Mouse (Mus musculus) testis, postnatal 14 days (tissue): Measurements from ENCODE around the gene Trabd.

ENCODE experiments used
- DNase-seq: peaks from one replicate; pipeline ENCODE4 v3.0.0; 2021; ENCODE audit warnings: low spot score

Trabd gene

DNA sequence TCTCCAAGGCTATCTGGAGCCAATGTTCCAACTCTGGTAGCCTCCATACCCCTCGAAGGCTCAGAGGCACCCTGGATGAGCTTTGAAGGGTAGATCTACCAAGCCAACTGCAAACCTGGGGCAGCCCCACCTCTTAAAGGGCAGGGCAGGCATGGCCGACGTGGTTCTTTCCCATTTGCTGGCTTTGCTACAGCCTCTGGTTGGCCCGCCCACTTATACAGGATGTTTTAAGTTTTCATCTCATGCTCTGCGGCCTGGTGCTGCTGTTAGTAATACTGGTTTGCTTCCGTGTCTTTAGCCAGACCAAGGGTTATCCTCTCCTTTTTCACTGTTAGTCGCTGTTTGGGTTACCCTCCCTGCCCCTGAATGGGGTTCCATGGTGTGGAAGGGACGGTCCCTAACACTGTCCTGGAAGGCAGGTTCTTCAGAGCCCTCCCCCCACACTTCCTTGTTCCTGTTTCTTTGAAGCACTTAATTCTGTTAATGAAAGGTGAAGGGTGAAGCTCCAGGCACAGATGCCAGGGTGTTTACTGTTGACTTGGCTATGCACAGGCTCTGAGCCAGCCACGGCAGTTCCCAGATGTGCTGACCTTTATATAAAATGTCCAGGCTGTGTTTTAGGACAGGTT is 3.4 kb downstream of the Trabd start:
- DNase-seq = no peak

DNA sequence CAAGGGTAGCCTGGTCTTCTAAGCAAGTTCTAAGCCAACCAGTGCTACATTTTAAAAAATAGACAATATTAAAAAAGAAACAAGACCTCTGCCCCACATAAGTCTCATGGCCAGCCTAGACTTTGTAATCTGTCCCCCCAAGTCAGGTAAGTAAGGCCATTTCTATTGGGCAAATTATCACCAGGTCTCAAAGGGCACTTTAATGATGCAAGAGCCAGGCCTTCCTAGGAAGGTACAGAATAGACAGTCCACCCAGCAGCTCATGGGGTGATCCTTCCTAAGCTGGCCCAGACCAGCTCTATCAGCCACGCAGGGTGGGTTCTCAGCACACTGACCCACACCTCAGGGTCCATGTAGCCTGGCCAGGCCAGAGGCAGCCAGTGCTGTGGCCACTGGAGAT is 9.0 kb downstream of the Trabd start:
- no peak for DNase-seq

DNA sequence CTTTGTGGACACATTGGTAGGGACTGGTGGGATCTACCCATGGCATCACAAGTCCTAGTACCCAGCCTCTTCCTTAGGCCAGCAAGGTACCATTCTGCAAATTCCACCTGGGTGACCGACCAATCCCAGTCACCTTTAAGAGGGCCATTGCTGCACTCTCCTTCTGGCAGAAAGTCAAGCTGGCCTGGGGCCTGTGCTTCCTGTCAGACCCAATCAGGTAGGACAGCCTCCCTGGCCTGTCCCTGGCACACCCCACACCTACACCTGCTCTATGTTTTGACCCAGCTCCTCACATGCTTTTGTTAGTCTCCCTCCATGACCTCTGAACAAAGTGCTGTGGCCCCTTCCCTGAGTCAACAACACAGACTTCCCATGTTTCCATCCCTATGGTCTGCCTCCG is 9.9 kb downstream of the Trabd start:
- DNase-seq = no peak

DNA sequence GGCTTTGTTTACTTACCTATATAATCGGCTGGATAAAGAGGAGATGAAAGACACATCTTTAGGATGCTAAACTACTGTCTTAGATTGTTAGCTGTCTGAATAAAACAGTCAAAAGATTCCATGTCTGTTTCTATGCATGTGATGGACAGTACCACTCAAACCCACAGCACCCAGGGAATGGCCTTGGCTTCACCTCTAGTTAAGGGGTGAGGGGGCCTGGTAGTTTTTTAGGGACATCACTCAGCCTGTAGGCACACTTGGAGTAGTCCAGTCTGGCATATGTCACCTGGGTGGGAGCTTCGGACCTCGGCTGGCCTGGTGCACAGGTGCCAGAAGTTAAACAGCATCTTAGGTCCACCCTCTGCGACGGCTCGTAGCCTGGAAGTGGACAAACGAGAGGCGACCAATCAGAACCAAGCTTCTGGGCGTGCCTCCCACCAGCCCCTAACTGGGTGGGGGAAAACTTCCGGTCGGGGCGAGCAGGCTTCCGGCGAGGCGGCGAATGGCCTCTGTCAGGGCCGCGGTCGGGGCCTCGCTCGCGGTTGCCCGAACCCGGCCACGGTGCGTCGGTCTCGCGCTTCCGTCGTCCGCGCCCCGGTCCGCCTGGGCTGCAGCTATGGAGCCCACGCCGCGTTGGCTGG is 13.8 kb downstream of the Trabd start, which contains the start of gene Selenoo:
Gene Selenoo, plus strand, starts transcription at position 478 of the 641 bp plus-strand sequence.
- DNase-seq = peak; percentile 89

DNA sequence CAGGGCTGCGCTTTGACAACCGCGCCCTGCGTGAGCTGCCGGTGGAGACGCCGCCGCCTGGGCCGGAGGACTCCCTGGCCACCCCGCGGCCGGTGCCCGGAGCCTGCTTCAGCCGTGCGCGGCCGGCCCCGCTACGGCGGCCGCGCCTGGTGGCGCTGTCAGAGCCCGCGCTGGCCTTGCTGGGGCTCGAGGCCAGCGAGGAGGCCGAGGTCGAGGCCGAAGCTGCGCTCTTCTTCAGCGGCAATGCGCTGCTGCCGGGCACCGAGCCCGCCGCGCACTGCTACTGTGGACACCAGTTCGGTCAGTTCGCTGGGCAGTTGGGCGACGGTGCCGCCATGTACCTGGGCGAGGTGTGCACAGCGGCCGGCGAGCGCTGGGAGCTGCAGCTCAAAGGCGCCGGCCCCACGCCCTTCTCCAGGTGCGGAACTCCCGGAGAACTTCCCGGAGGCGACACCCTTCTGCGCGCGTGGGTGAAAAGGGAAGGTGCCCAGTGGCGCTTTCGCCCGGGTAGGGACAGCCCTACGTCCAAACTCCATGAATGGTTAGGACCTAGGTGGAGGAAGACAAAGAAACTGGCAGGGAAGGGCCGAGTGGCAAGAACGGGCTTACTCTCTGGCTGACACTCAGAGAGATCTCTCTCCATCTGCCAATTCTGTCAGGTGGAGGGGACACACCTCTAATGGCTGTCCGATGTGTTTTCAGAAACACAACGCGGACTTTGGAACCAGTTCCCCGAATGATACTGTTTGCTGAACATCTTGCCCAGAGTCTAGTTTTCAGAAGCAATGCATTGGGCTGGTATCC is 14.5 kb downstream of the Trabd start:
- peak; percentile 45 for DNase-seq

DNA sequence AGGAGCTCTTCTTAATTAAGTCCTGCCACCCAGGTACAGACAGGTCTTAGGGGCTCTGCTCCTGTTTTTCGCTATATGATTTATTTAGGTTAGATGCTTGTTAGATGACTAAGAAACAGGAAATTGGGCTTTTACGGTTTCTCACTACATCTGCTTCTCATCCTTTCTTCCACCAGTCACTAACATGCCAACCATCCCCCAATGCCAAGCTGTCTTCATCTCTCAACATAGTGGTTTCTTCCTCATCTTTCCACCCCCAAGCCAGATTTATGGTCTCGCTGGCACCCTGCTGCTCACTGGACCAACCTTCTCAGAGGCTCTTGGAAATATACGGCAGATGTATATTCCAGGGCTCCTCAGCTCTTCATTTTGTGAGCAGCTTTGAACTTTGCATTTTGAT is 15.7 kb downstream of the Trabd start:
- DNase-seq = no peak

DNA sequence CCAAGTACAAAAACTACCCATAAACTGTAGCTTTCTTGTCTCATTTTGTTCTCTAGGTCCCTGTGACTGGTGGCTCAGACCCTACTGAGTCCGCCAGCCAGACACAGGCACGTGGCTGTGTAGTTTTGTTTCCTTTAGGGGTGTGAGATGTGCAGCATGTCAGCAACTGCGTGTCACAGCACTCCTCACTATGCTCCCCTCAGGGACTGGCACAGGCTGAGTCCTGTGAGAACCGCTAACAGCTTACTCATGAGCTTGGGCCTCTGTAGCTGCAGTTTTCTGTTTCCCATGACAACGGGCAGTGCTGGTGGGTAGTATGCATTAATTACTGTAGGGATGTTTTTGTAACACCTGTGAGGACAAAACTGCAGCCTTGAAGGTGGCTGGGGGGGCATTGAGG is 17.3 kb downstream of the Trabd start:
- DNase-seq = no peak

DNA sequence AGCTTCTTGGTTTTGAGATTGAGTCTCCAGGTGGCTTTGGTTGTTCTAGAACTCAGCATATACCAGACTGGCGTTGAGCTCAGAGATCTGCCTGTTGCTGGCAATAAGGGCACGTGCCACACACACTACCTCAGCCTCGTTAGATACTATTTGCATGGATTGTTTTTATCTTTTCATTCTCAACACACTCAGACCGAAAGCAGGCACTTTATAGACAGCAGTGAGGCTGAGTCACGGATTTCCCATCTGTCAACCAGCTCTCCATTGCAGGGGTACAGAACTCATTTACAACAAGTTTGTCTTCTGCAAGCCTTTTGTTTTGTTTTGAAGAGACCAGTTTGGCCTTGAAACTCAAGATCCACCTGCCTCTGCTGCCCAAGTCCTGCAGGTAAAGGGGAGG is 22.5 kb downstream of the Trabd start:
- no peak for DNase-seq

DNA sequence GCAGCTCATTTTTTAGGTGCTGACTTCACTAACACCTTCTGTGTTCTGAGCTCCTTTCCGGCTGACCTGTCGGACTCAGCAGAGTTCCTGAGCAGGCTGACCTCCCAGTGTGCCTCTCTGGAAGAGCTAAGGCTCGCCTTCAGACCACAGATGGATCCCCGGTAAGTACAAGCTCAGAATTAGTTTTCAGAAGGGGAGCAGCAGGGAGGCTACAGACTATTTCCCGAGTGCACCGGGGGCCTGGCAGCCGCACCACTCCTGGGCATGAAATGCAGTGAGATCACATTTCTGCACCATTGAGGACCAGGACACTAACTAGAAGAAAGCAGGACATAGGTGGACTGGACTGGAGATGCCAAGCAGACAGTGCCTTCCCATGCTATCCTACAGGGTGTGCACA is 23.7 kb downstream of the Trabd start:
- DNase-seq = no peak

DNA sequence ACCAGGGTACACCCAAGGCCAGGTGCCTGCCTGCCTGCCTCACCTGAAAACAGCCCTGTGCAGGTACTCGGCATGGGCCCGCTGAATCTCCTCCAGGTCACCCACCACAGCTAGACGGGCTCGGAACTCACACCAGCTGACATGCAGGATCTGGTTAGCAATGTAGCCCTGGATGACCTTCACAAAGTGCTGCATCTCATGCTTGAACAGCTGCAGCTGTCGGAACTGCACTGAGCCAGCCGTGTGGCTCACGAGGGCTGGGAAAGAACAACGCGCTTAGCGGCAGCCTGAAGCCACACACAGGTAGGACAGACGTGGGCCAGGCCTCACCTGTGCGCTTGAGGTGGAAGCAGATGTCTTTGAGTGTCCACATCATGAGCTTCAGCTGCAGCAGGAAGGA is 25.9 kb downstream of the Trabd start:
- no peak for DNase-seq

DNA sequence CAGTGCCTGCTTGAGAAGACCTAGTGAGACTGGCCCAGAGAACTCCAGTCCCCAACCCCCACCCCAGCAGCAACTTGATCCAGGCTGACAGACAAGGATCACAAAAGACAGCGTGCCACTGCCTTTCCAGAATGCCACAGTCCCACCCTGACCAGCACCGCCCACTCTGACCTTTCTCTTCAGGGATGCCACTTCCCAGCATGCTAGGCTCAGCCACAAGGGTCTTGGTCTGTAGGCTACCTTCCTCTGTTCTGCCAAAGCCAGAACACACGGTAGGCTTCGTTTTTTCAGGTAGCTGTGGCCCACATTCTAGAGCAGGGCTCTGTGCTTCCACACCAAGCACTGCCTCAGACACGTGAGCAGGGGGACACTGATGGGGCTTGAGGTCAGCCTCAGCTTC is 27.7 kb downstream of the Trabd start:
- DNase-seq = no peak

DNA sequence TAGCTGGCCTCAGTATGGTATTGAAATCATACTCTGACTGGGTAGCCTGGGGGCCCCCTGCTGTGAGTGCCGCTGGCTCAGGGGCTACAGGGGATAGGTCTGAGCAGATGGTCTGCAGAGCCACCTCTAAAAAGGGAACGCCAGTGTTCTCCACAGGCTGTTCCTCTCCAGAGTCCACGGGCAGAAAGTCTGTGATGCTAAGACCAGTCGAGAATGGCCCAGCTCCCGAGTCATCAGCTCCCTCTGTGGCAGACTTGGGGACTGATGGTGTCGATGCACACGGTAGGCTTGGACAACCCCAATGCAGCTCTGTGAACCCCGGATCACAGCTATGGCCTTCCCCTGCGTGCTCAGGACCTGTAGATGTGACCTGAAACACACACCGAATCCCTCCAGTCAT is 29.0 kb downstream of the Trabd start:
- DNase-seq = no peak

DNA sequence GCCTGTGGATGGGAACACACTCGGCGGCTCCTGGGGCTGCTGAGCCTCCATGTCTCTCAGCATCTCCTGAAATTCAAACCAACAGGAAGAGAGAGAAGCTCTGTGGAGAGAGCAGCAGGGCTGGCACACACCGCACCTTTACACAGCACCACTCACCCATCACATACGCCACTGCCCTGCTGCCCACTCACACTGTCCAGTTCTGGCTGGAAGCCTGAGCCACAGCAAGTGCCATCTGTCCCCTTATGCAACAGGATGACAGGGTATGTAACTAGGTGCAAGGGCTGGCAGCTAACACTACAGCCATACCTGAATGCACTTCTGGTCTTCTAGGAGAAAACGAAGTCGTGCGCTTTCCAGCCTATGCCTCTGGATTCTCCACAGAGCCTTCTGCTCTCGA is 29.5 kb downstream of the Trabd start:
- no peak for DNase-seq

DNA sequence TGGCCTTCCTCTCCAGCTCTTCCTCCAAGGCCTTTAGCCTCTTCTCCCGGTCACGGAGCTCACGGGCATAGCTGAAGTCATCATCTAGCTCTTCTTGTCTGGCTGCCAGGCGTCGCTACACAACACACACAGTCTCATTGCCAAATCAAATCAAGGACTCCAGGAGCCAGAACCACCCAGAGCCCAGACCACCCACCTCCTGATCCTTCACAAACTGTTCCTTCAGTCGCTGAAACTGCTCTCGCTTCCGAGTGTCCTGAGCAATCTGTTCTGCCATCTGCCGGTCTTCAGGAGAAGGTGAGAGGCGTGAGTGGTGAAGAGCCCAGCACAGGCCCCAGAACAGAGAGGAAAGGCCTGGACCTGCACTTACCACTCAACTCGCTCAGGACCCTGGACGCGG is 31.1 kb downstream of the Trabd start:
- no peak for DNase-seq

DNA sequence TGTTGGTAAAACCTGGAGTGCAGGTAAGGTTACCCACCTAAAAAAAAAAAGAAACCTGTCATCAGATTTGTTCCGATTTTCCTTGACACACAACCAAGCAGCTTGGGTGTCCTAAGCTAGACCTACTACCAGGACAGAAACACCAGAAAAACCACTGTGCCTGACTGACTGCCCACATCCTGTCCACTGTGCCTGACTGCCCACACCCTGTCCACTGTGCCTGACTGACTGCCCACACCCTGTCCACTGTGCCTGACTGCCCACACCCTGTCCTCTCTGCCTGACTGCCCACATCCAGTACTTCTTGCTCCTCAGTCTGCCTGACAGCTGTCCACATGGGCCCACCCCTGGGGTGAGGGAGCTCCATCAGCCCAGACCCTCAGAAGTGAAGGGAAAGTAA is 32.1 kb downstream of the Trabd start:
- no peak for DNase-seq

DNA sequence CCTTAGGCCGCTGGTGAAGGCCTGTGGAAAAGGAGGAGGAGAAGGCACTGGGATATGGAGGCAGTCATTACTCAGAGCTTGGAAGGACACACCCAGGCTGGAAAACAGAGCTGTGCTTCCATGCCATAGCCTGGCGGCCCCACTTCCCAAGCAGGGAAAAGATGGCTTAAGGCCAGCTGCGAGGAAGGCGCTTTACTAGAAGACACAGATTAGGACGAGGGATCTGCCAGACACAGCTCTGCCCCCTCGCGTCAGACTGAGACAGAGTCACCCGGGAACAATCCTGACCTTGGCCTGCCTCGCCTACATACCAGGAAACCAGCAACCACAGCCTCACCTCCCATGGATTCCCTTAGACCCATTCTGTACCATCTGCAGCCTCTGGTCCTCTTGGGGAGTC is 35.2 kb downstream of the Trabd start:
- peak; percentile 37 for DNase-seq

DNA sequence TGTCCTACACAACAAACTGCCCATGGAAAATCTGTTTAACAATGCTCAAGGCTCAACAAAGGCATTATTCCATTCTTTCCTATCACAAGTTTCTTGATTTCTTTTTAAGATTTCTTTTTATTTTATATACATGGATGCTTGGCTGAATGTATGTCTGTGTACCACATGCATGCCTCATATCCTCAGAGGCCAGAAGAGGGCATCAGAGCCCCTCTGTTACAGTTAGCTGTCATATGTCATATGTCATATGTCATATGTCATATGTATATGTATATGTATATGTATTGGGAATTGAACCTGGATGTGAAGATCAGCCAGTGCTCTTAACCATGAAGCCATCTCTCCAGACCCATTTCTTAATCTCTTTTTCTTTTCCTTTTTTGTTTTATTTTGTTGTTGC is 43.1 kb downstream of the Trabd start:
- DNase-seq = no peak

DNA sequence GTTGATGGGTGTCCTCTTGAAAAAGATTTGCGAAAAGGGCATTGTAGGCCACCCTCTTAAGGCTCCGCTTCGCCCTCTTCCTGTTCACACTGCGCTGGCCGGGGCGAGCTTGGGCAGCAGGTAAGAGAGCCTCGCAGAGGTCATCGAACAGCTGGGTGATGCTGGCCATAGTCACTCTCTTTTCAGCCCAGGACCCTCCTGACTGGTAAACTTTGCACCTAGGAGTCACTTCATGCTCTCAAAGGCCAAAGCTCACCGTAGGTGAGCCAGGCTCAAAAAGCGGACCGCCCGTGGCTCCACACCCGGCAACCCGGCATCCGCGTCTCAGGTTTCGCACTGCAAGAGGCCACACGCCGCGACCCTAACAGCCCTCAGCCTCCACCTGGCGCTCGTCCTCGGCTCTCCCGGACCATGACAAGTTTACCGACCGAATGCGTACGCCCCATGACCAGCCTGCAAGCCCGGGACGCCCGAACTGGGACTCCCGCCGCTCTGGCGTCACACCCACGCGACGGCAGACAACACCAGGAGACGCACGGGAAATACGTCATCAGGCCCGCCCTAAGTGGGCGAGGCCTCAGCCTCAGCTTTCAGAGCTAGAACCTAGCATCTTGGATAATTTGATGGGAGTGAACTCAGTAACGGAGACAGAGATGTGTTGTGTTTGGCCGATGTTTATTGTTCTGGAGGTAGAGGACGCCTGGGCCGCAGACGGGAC is 47.9 kb downstream of the Trabd start, which contains the start of gene Tubgcp6:
Gene Tubgcp6, minus strand, starts transcription at position 464 of the 718 bp plus-strand sequence.
- peak; percentile 94 for DNase-seq

DNA sequence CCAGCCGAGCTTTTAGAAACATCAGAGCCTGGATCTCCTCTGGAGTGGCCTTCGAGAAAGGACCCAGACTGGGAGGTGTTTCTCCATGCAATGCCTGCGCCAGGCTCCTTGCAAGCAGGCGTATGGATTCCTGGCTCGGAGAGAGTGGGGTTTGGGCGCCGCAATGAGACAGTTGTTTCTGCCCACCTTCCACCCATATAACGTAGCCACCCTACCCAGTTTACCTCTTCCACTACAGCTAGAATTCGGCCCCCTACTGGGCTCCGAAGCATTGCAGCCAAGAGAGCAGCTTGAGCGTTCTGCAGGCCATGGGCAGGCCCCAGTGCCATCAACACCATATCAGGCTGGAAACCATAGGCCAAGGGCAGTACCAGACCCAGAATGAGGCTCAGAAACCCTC is 48.7 kb downstream of the Trabd start:
- DNase-seq = no peak

DNA sequence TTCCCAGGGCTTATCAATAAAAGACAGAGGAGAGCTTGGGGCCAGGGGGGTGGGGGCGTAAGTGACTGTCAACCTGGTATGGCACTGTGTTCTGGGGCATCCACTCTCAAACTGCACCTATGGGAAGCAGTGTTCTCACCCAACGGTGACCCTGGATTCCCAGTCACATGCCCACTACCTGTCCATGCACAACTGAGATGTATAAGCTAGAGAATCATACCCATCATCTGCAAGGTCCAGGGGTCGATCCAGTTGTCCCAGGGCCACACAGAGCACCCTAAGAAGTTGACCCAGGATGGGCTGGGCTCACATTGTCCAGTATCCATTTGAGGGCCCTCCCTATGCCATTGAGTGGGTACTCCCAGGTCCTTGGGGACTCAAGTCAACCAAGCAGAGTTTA is 49.4 kb downstream of the Trabd start:
- no peak for DNase-seq

DNA sequence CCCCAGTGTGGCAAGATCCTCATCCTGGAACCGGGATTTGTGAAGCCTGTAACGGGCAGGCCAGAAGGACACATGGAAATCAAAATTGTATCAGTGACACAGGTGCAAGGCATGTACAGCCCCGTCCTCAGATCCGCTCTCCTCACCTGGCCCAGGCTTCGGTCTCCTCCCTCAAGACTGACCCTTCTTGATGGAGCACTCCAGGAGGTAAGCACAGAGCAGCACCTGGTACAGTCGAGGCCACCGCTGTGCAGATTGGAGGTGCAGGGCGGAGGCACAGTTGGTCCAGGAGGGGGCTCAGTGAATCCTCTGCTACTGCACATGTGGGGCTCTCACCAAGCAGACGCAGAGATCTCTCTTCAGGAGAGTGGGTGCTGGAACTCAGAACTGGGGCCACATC is 50.4 kb downstream of the Trabd start:
- DNase-seq = no peak

DNA sequence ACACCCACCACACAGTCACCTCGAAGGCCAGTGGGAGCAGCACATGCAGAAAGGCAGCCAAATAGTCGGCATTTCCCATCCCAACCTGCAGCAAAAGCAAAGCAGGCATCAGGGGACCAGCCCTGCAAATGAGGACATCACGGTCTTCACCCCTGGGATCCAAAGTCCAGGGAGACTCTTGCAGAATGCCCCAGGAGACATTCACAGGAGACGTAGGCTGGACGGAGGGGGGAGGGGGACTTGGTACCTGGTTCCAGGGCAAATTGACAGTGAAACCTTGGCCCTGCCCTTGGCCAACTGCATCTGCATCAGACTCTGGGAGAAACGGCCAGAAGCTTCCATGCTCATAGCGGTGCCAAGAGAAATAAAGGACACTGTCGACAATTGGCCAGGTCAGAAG is 51.7 kb downstream of the Trabd start:
- no peak for DNase-seq
